Mouse (Mus musculus): ENCODE results near the gene Atf1. TPM values are rescaled to one million over a fixed set of nuclear protein-coding genes. Genes with fewer than 3 reads are reported as not detected.

The Atf1 gene
- total RNA-seq, 2 experiments from 2014 or later, result 36.7 to 47.1 TPM

GRCm38 (mm10) chr15:100213339-100213738 lies 14.3 kb upstream of the Atf1 start:
- intact Hi-C loops (cut with DNase I), result no loop called here
- DNase-seq, result no peak

- intact Hi-C loops (cut with DNase I), result no loop called here
- DNase-seq, result no peak
These were observed 12.5 kb upstream of the Atf1 start for GRCm38 (mm10) chr15:100215092-100215491.

- DNase-seq, result no peak
These were observed 11.4 kb upstream of the Atf1 start for GRCm38 (mm10) chr15:100216173-100216572.

GRCm38 (mm10) chr15:100218018-100218417 lies 9.6 kb upstream of the Atf1 start:
- DNase-seq, result no peak
- intact Hi-C loops (cut with DNase I), result no loop called here

More at GRCm38 (mm10) chr15:100216173-100216572, 11.4 kb upstream of the Atf1 start:
- intact Hi-C loops (cut with DNase I), result no loop called here

- no peak for DNase-seq
- intact Hi-C loops (cut with DNase I), result no loop called here
These were observed 8.2 kb upstream of the Atf1 start for GRCm38 (mm10) chr15:100219396-100219795.

GRCm38 (mm10) chr15:100220916-100221315 lies 6.7 kb upstream of the Atf1 start:
- no peak for DNase-seq
- intact Hi-C loops (cut with DNase I), result no loop called here

GRCm38 (mm10) chr15:100225381-100225780 lies 2.2 kb upstream of the Atf1 start:
- intact Hi-C loops (cut with DNase I), result no loop called here

GRCm38 (mm10) chr15:100225891-100226290 lies 1.7 kb upstream of the Atf1 start:
- intact Hi-C loops (cut with DNase I), result no loop called here
- DNase-seq, result no peak

More at GRCm38 (mm10) chr15:100225381-100225780, 2.2 kb upstream of the Atf1 start:
- no peak for DNase-seq

GRCm38 (mm10) chr15:100227031-100227662 lies 472 bp upstream of the Atf1 start:
- no peak for DNase-seq
- intact Hi-C loops (cut with DNase I), result no loop called here

- no peak for DNase-seq
- intact Hi-C loops (cut with DNase I), result no loop called here
These were observed 1.1 kb downstream of the Atf1 start for GRCm38 (mm10) chr15:100228535-100229336.

GRCm38 (mm10) chr15:100230655-100231054 lies 3.0 kb downstream of the Atf1 start:
- DNase-seq, result no peak
- intact Hi-C loops (cut with DNase I), result no loop called here

- intact Hi-C loops (cut with DNase I), result no loop called here
- no peak for DNase-seq
These were observed 4.3 kb downstream of the Atf1 start for GRCm38 (mm10) chr15:100231616-100232525.

GRCm38 (mm10) chr15:100235208-100235965 lies 7.8 kb downstream of the Atf1 start:
- no peak for DNase-seq
- intact Hi-C loops (cut with DNase I), result no loop called here

GRCm38 (mm10) chr15:100236952-100237351 lies 9.3 kb downstream of the Atf1 start:
- DNase-seq, result no peak
- intact Hi-C loops (cut with DNase I), result no loop called here

- DNase-seq, result no peak
These were observed 14.2 kb downstream of the Atf1 start for GRCm38 (mm10) chr15:100241780-100242179.

GRCm38 (mm10) chr15:100245951-100246350 lies 18.3 kb downstream of the Atf1 start:
- DNase-seq, result no peak
- intact Hi-C loops (cut with DNase I), result no loop called here

More at GRCm38 (mm10) chr15:100241780-100242179, 14.2 kb downstream of the Atf1 start:
- intact Hi-C loops (cut with DNase I), result no loop called here

GRCm38 (mm10) chr15:100247296-100247695 lies 19.7 kb downstream of the Atf1 start:
- no peak for DNase-seq
- intact Hi-C loops (cut with DNase I), result no loop called here

GRCm38 (mm10) chr15:100248665-100249433 lies 21.2 kb downstream of the Atf1 start:
- no peak for DNase-seq
- intact Hi-C loops (cut with DNase I), result no loop called here

GRCm38 (mm10) chr15:100251153-100251780 lies 23.6 kb downstream of the Atf1 start:
- DNase-seq, result no peak
- intact Hi-C loops (cut with DNase I), result loop anchor here (10.0 kb wide), 1 partner anchor 1486 kb away; the partner anchor contains the start of gene Arf3
